Mouse (Mus musculus) hindbrain, embryonic 15.5 days (tissue): ENCODE results near the gene Per2. TPM values are rescaled to one million over a fixed set of nuclear protein-coding genes. Genes with fewer than 3 reads are reported as not detected.

Source experiments
- ATAC-seq: fragments of 200-750 bp; cut with Nextera tagmentation; 2 replicates; pipeline ENCODE4 v1.8.0; 2017; ENCODE audit warnings: low read depth, moderate number of reproducible peaks, moderate TSS enrichment; ENCODE audit not compliant: low FRiP score
- H3K27ac ChIP-seq: fragments of 300-500 bp; sonication (generic); replicated peaks from 2 replicates; pipeline ENCODE4 v1.5.1; 2015; ENCODE audit warnings: mild to moderate bottlenecking, inconsistent platforms
- H3K27me3 ChIP-seq: fragments of 300-500 bp; sonication (generic); 2 replicates; pipeline ENCODE4 v1.6.1; 2015; ENCODE audit warnings: control low read depth, inconsistent platforms
- H3K36me3 ChIP-seq: fragments of 300-500 bp; sonication (generic); 2 replicates; pipeline ENCODE4 v1.6.1; 2015; ENCODE audit warnings: control low read depth, inconsistent platforms
- H3K4me1 ChIP-seq: fragments of 300-500 bp; sonication (generic); replicated peaks from 2 replicates; pipeline ENCODE4 v1.6.1; 2015; ENCODE audit warnings: control low read depth, inconsistent platforms
- H3K4me2 ChIP-seq: fragments of 300-500 bp; sonication (generic); 2 replicates; pipeline ENCODE4 v1.6.1; 2015; ENCODE audit warnings: moderate library complexity, mild to moderate bottlenecking, inconsistent platforms
- H3K4me3 ChIP-seq: fragments of 300-500 bp; sonication (generic); 2 replicates; pipeline ENCODE4 v1.5.1; 2015; ENCODE audit warnings: mild to moderate bottlenecking, inconsistent platforms
- H3K9ac ChIP-seq: fragments of 300-500 bp; sonication (generic); 2 replicates; pipeline ENCODE4 v1.6.1; 2015; ENCODE audit warnings: inconsistent platforms
- H3K9me3 ChIP-seq: fragments of 300-500 bp; sonication (generic); 2 replicates; pipeline ENCODE4 v1.6.1; 2016; ENCODE audit warnings: control low read depth, inconsistent platforms
- WGBS: fragments of 180-500 bp; shearing (Covaris S2); methylation state at CpG from one replicate; pipeline ENCODE4 v1.1.7; 2015; 5-methylcytosine and 5-hydroxymethylcytosine counted together
- polyA plus RNA-seq: library from polyadenylated mRNA; unstranded; fragments of >200 nt; fragmentation: Nextera tagmentation; extraction: Ambion mirVana; gene quantifications from 2 replicates; pipeline ENCODE4 v1.2.1, GENCODE M21; 2015

The Per2 gene
- polyA plus RNA-seq, 1 experiment from 2014 or later: 6.1 TPM

DNA sequence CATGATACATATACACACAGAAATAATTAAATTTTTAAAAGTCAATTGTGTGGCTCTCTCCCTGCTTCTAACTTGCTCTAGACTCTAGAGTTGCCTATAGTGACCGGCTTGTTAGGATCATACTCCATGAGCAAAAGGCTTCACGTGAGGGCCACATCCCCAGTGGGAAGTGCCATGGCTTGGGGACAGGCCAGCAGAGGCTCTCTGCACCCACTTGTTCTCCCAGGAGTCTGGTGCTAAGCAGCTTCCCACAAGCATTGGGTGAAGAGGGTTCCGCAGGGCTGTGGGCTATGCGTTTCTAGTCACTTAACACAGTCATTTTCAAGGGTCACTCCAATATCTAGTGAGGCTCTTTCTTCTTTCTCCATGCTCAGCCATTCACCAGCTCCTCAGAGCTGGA lies 2.0 kb downstream of the Per2 start:
- Histone ChIP-seq H3K27me3 (no peaks in the 10 kb centered on the region), H3K4me1 (peaks cover 49% of the 10 kb centered on the region), H3K4me2 (peak overlapping the region; percentile 77; the same call in 1 of the 2 replicates), H3K4me3 (no peak overlapping the region), H3K27ac (no peak overlapping the region), H3K9me3 (no peaks in the 10 kb centered on the region), H3K9ac (no peak overlapping the region), H3K36me3 (no peaks in the 10 kb centered on the region)
- 90% methylated on average over 4 of the region's 4 CpGs for WGBS
- no peak for ATAC-seq

GRCm38 (mm10) chr1:91456301-91456801 lies 2.8 kb downstream of the Per2 start:
- H3K9ac ChIP-seq: no peak overlapping the region
- no peaks in the 10 kb centered on the region for H3K9me3 ChIP-seq
- H3K4me2 ChIP-seq: peak overlapping the region; percentile 36
- WGBS: 26% methylated on average over 11 of the region's 11 CpGs
- peaks cover 49% of the 10 kb centered on the region for H3K4me1 ChIP-seq
- H3K4me3 ChIP-seq: no peak overlapping the region; the same call in 1 of the 2 replicates
- ATAC-seq: no peak
- H3K36me3 ChIP-seq: no peaks in the 10 kb centered on the region
- H3K27me3 ChIP-seq: no peaks in the 10 kb centered on the region
- H3K27ac ChIP-seq: peak overlapping the region; percentile 47

DNA sequence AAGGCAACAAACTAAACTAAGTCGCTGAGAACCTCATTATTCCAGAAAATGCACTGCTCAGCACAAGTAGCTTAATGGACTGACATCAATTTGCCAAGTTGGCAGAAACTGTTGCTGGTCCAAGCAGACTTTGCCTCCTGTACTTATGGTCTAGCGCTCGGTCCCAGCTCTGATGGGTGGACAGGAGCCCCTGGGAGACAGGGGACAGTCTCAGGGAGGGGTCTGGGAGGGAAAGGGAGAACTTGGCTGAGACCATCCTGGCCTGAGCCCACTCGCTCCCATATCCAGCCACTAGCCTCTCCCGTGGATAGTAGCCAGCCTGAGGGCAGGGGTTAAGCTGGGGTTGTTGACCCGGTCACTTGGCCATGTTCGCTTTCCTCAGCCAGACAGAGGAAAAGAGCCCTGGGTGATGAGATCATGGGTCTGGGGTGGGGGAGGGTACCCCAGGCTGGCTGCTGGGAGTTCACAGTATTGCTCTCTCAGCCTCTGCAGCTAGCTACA lies 3.4 kb downstream of the Per2 start:
- H3K36me3 ChIP-seq: no peaks in the 10 kb centered on the region
- H3K4me2 ChIP-seq: peak overlapping the region; percentile 36
- H3K9ac ChIP-seq: no peak overlapping the region
- H3K4me3 ChIP-seq: no peak overlapping the region
- H3K4me1 ChIP-seq: peaks cover 49% of the 10 kb centered on the region
- ATAC-seq: no peak
- H3K27ac ChIP-seq: peak overlapping the region; percentile 47
- H3K27me3 ChIP-seq: no peaks in the 10 kb centered on the region
- no peaks in the 10 kb centered on the region for H3K9me3 ChIP-seq
- 31% methylated on average over 7 of the region's 7 CpGs for WGBS

GRCm38 (mm10) chr1:91454927-91455326 lies 4.2 kb downstream of the Per2 start:
- 95% methylated on average over 3 of the region's 3 CpGs for WGBS
- ATAC-seq: no peak
- Histone ChIP-seq H3K4me2 (no peak overlapping the region), H3K9ac (no peak overlapping the region), H3K4me1 (peaks cover 43% of the 10 kb centered on the region), H3K27ac (no peak overlapping the region), H3K4me3 (no peak overlapping the region), H3K27me3 (no peaks in the 10 kb centered on the region), H3K36me3 (no peaks in the 10 kb centered on the region), H3K9me3 (no peaks in the 10 kb centered on the region)

DNA sequence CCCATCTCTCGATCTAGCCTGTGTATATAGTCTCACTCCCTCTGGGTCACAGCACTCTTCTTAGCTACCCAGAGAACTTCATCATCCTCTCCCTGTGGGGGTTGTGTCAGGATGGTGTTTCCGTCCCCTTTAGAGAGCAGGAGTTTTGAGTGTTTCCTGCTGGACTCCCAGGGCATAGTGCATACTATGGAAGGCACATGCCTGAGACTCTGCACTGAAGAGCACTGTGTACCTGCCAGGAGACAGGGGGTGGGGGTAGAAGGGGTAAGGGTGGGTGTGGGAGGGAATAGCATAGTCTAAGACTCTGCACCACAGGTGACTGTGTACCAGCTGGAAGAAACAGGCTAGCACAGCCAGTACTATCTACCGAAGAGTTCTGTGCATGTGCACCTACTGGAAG lies 4.8 kb downstream of the Per2 start:
- ATAC-seq: no peak
- Histone ChIP-seq H3K4me1 (peaks cover 40% of the 10 kb centered on the region), H3K4me2 (no peak overlapping the region), H3K27me3 (no peaks in the 10 kb centered on the region), H3K36me3 (peaks cover 3% of the 10 kb centered on the region; the same call in 1 of the 2 replicates), H3K9ac (no peak overlapping the region), H3K9me3 (no peaks in the 10 kb centered on the region), H3K4me3 (no peak overlapping the region), H3K27ac (no peak overlapping the region)
- 88% methylated on average over 3 of the region's 3 CpGs for WGBS

GRCm38 (mm10) chr1:91453932-91454331 lies 5.2 kb downstream of the Per2 start:
- Histone ChIP-seq H3K4me3 (no peak overlapping the region), H3K27me3 (no peaks in the 10 kb centered on the region), H3K9ac (no peak overlapping the region), H3K27ac (no peak overlapping the region), H3K4me1 (peaks cover 40% of the 10 kb centered on the region), H3K36me3 (peaks cover 8% of the 10 kb centered on the region), H3K9me3 (no peaks in the 10 kb centered on the region), H3K4me2 (no peak overlapping the region)
- 86% methylated on average over 9 of the region's 9 CpGs for WGBS
- no peak for ATAC-seq

DNA sequence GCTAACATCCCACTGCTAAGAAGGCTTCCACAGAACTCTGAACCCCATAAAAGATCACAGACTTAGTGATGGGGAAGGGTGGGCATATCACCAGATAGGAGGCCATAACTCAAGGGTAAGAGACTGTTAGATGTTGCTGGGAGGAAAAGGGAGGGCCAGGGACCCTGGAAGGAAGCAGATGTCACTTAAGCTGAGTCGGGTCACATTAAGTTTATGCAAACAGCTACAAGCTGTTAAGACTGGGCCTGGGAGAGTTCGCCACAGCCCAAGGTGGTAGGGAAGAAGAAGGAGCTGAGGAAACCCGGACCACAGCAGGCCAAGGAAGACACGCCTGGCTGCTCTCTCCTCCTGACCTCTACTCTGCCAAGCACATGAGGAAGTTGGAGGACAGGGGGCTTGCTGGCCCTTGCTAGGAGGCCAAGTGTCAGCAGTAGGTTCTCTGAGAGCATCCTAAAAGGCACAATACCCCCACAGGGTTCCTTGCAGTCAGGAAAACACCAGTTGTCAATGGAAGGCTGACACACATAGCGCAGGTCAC lies 7.5 kb downstream of the Per2 start:
- no peak overlapping the region for H3K27ac ChIP-seq
- no peak overlapping the region for H3K9ac ChIP-seq
- 69% methylated on average over 5 of the region's 5 CpGs for WGBS
- no peaks in the 10 kb centered on the region for H3K9me3 ChIP-seq
- no peak for ATAC-seq
- peaks cover 17% of the 10 kb centered on the region for H3K4me1 ChIP-seq
- H3K4me2 ChIP-seq: no peak overlapping the region
- peaks cover 30% of the 10 kb centered on the region for H3K36me3 ChIP-seq
- no peak overlapping the region for H3K4me3 ChIP-seq
- no peaks in the 10 kb centered on the region for H3K27me3 ChIP-seq

- Histone ChIP-seq H3K36me3 (peaks cover 33% of the 10 kb centered on the region), H3K4me1 (peaks cover 9% of the 10 kb centered on the region), H3K27me3 (no peaks in the 10 kb centered on the region), H3K27ac (no peak overlapping the region), H3K4me3 (no peak overlapping the region), H3K9ac (no peak overlapping the region), H3K4me2 (no peak overlapping the region), H3K9me3 (no peaks in the 10 kb centered on the region)
- WGBS: 92% methylated on average over 5 of the region's 5 CpGs
- no peak for ATAC-seq
Observed at GRCm38 (mm10) chr1:91450851-91451250, 8.3 kb downstream of the Per2 start.

GRCm38 (mm10) chr1:91448688-91449087 lies 10.4 kb downstream of the Per2 start:
- no peak for ATAC-seq
- no peak overlapping the region for H3K9ac ChIP-seq
- H3K27ac ChIP-seq: no peak overlapping the region
- H3K4me2 ChIP-seq: no peak overlapping the region
- no peaks in the 10 kb centered on the region for H3K4me1 ChIP-seq
- no peak overlapping the region for H3K4me3 ChIP-seq
- no peaks in the 10 kb centered on the region for H3K9me3 ChIP-seq
- H3K36me3 ChIP-seq: peaks cover 50% of the 10 kb centered on the region
- WGBS: 95% methylated on average over 10 of the region's 10 CpGs
- no peaks in the 10 kb centered on the region for H3K27me3 ChIP-seq

GRCm38 (mm10) chr1:91446511-91446910 lies 12.6 kb downstream of the Per2 start:
- H3K27me3 ChIP-seq: no peaks in the 10 kb centered on the region
- H3K4me3 ChIP-seq: no peak overlapping the region
- no peak overlapping the region for H3K27ac ChIP-seq
- WGBS: 93% methylated on average over 4 of the region's 4 CpGs
- H3K9me3 ChIP-seq: no peaks in the 10 kb centered on the region
- H3K9ac ChIP-seq: no peak overlapping the region
- no peak overlapping the region for H3K4me2 ChIP-seq
- H3K4me1 ChIP-seq: no peaks in the 10 kb centered on the region
- H3K36me3 ChIP-seq: peaks cover 54% of the 10 kb centered on the region
- ATAC-seq: no peak

GRCm38 (mm10) chr1:91446060-91446459 lies 13.1 kb downstream of the Per2 start:
- ATAC-seq: no peak
- no peak overlapping the region for H3K9ac ChIP-seq
- 74% methylated on average over 8 of the region's 8 CpGs for WGBS
- peaks cover 54% of the 10 kb centered on the region for H3K36me3 ChIP-seq
- no peaks in the 10 kb centered on the region for H3K9me3 ChIP-seq
- H3K4me3 ChIP-seq: no peak overlapping the region
- no peak overlapping the region for H3K27ac ChIP-seq
- no peak overlapping the region for H3K4me2 ChIP-seq
- no peaks in the 10 kb centered on the region for H3K27me3 ChIP-seq
- no peaks in the 10 kb centered on the region for H3K4me1 ChIP-seq

GRCm38 (mm10) chr1:91444841-91445830 lies 14.0 kb downstream of the Per2 start:
- H3K36me3 ChIP-seq: peaks cover 55% of the 10 kb centered on the region
- no peak overlapping the region for H3K27ac ChIP-seq

More at GRCm38 (mm10) chr1:91444841-91445830, 14.0 kb downstream of the Per2 start:
- Histone ChIP-seq H3K27me3 (no peaks in the 10 kb centered on the region), H3K9ac (no peak overlapping the region), H3K9me3 (no peaks in the 10 kb centered on the region), H3K4me2 (no peak overlapping the region), H3K4me3 (no peak overlapping the region), H3K4me1 (no peaks in the 10 kb centered on the region)
- ATAC-seq: no peak
- WGBS: 93% methylated on average over 17 of the region's 17 CpGs
